Mouse (Mus musculus) gastrocnemius, postnatal 4 days (tissue): Measurements from ENCODE around the gene Efemp2. TPM values are rescaled to one million over a fixed set of nuclear protein-coding genes. Genes with fewer than 3 reads are reported as not detected.
A peak's percentile ranks its signal among the peaks of the same experiment; 100 is the strongest.

Experiments
- DNase-seq, 2 experiments: peaks; one replicate each; pipeline ENCODE4 v3.0.0; 2021 to 2022; ENCODE audit warnings: low spot score in 2 of 2, mixed read lengths in 2 of 2
- long read RNA-seq, 2 experiments: library from polyadenylated mRNA; stranded (forward); transcript quantifications; one replicate each; pipeline ENCODE4 v2.0.0; 2021
- total RNA-seq, 2 experiments: library from RNA; stranded (reverse); gene quantifications; 2 replicates each; pipeline ENCODE4 v1.2.3; 2021

Gene Efemp2
- 10 to 100 TPM; 57.2 to 68.1 TPM for total RNA-seq
- long read RNA-seq, experiment 1, transcript Efemp2-201 (10 exons, 1,781 nt) = minor isoform, 6 of 121 reads
- long read RNA-seq, experiment 1, transcript Efemp2-204 (11 exons, 1,557 nt) = major isoform, 99 of 121 reads
- long read RNA-seq, experiment 1, partial matches to known transcripts = 3 of 121 reads
- long read RNA-seq, experiment 1, other reads (novel, unspliced or antisense) = 13 of 121 reads
- long read RNA-seq, experiment 2, transcript Efemp2-204 (11 exons, 1,557 nt) = major isoform, 80 of 155 reads
- long read RNA-seq, experiment 2, partial matches to known transcripts = 52 of 155 reads
- long read RNA-seq, experiment 2, other reads (novel, unspliced or antisense) = 19 of 155 reads

- DNase-seq = peak; percentile 67 to 76
Observed at GRCm38 (mm10) chr19:5473720-5474119, at the start of gene Efemp2. TSS of gene Efemp2 (plus strand) at chr19:5473954.

GRCm38 (mm10) chr19:5424092-5424781 is 49.5 kb upstream of the Efemp2 start:
- DNase-seq = peak in 1 of 2 experiments; percentile 78

- peak; percentile 94 to 98 for DNase-seq
Observed at GRCm38 (mm10) chr19:5424782-5425741, 48.7 kb upstream of the Efemp2 start, which contains the start of the genes Drap1 and AI837181. TSS of gene Drap1 (minus strand) at chr19:5424979. TSS of gene AI837181 (plus strand) at chr19:5425144.

GRCm38 (mm10) chr19:5425906-5426565 is 47.7 kb upstream of the Efemp2 start:
- no peak for DNase-seq

GRCm38 (mm10) chr19:5426640-5427290 is 47.0 kb upstream of the Efemp2 start:
- DNase-seq = no peak

GRCm38 (mm10) chr19:5428083-5428482 is 45.7 kb upstream of the Efemp2 start:
- DNase-seq = no peak

GRCm38 (mm10) chr19:5429219-5429618 is 44.5 kb upstream of the Efemp2 start:
- no peak for DNase-seq

GRCm38 (mm10) chr19:5429806-5430205 is 43.9 kb upstream of the Efemp2 start:
- peak in 1 of 2 experiments; percentile 60 for DNase-seq

- no peak for DNase-seq
Observed at GRCm38 (mm10) chr19:5430408-5430807, 43.3 kb upstream of the Efemp2 start.

GRCm38 (mm10) chr19:5431911-5432464 is 41.8 kb upstream of the Efemp2 start:
- no peak for DNase-seq

GRCm38 (mm10) chr19:5432992-5433852 is 40.5 kb upstream of the Efemp2 start:
- no peak for DNase-seq

- no peak for DNase-seq
Observed at GRCm38 (mm10) chr19:5433951-5434350, 39.8 kb upstream of the Efemp2 start.

- no peak for DNase-seq
Observed at GRCm38 (mm10) chr19:5444371-5444908, 29.3 kb upstream of the Efemp2 start.

GRCm38 (mm10) chr19:5444954-5445353 is 28.8 kb upstream of the Efemp2 start:
- no peak for DNase-seq

GRCm38 (mm10) chr19:5445747-5446146 is 28.0 kb upstream of the Efemp2 start:
- no peak for DNase-seq

GRCm38 (mm10) chr19:5447515-5448353 is 26.0 kb upstream of the Efemp2 start, which contains the start of gene Fosl1:
TSS of gene Fosl1 (plus strand) at chr19:5447547.
- peak in 1 of 2 experiments; percentile 54 for DNase-seq

GRCm38 (mm10) chr19:5448354-5449150 is 25.2 kb upstream of the Efemp2 start:
- DNase-seq = no peak
